Mouse (Mus musculus): ENCODE data around the gene Vezt.

DNA sequence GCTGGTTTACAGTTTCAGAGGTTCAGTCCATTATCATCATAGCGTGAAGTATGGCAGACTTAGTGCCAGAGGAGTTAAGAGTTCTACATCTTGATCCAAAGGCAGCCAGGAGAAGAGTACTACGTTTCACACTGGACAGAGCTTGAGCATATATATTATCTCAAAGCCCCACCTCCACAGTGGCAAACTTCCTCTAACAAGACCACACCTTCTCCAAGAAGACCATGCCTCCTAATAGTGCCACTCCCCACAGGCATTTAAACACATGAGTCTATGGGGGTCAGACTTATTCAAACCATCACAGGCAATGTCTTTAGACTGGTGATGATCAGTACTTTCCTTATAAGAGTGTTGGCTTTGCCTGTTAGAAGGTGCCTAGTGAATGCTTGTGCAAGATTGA, 117.5 kb downstream of the Vezt start:
- TF ChIP-seq CTCF (IDR thresholded peaks at IDR 0.05; ENCODE audit: borderline replicate concordance, insufficient read depth, low read depth, low read length) (no peak), POLR2A (IDR thresholded peaks at IDR 0.05; ENCODE audit: borderline replicate concordance, insufficient read depth, low read length) (no peak)
